Mouse (Mus musculus): ENCODE data around the gene Gm20390. TPM values are rescaled to one million over a fixed set of nuclear protein-coding genes. Genes with fewer than 3 reads are reported as not detected.

Gm20390 gene
- 351 and 358 TPM in 2 replicates for polyA plus RNA-seq (2015; fragmentation: Nextera tagmentation; extraction: Ambion mirVana)

- peak within 1 kb of the TSS; percentile 85 for H3K27ac ChIP-seq
- peaks cover 28% of the 10 kb centered on the region for H3K36me3 ChIP-seq
- H3K9ac ChIP-seq, result peak within 1 kb of the TSS; percentile 89
- WGBS, result under 1% methylated on average over 40 of the region's 40 CpGs
- peak; percentile 95 for ATAC-seq (ENCODE audit: low FRiP score)
- H3K4me3 ChIP-seq, result peak within 1 kb of the TSS; percentile 75
- peaks cover 28% of the 10 kb centered on the region for H3K4me1 ChIP-seq (replicated peaks)
- H3K4me2 ChIP-seq, result peak within 1 kb of the TSS; percentile 79
- H3K27me3 ChIP-seq, result no peaks in the 10 kb centered on the region
- H3K9me3 ChIP-seq, result no peaks in the 10 kb centered on the region
Observed at GRCm38 (mm10) chr11:93968005-93968847, at the start of gene Gm20390, which contains the start of gene Nme1. TSS of gene Gm20390 (minus strand) at chr11:93968293. TSS of gene Nme1 (minus strand) at chr11:93968521.

DNA sequence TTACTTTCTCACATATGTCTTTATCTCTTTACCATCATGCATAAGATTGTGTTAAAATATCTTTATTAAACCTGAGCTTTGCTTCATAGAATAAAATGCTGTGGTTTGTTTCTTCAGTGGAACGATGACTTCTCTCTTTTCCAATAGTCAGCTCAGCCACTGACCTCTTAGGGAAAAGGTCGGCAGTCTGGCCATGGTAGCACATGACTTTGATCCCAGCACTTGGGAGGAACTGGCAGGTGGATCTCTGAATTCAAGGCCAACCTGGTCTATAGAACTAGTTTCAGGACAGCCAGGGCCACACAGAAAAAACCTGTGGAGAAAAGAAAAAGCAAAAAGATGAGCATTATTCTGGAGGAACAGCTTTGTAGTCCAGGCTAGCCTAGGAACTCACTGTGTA lies 35.3 kb upstream of the Gm20390 start:
- Histone ChIP-seq H3K4me3 (no peak overlapping the region), H3K9ac (no peak overlapping the region), H3K27me3 (no peaks in the 10 kb centered on the region), H3K4me1 (replicated peaks) (peaks cover 12% of the 10 kb centered on the region), H3K4me2 (no peak overlapping the region), H3K36me3 (no peaks in the 10 kb centered on the region), H3K27ac (no peak overlapping the region), H3K9me3 (no peaks in the 10 kb centered on the region)
- WGBS, result 91% methylated on average over 2 of the region's 2 CpGs
- no peak for ATAC-seq (ENCODE audit: low FRiP score)

- no peak for ATAC-seq (ENCODE audit: low FRiP score)
- Histone ChIP-seq H3K9ac (0 out of 2 replicates have a peak overlapping the region, but pooled peaks have one; percentile 16), H3K27me3 (no peaks in the 10 kb centered on the region), H3K4me1 (replicated peaks) (peaks cover 37% of the 10 kb centered on the region), H3K9me3 (no peaks in the 10 kb centered on the region), H3K4me2 (no peak overlapping the region), H3K4me3 (no peak overlapping the region), H3K27ac (no peak overlapping the region), H3K36me3 (no peaks in the 10 kb centered on the region)
Observed at GRCm38 (mm10) chr11:93999276-93999675, 31.2 kb upstream of the Gm20390 start.

GRCm38 (mm10) chr11:93997141-93997775 lies 29.2 kb upstream of the Gm20390 start:
- no peaks in the 10 kb centered on the region for H3K36me3 ChIP-seq
- no peak overlapping the region for H3K27ac ChIP-seq
- ATAC-seq (ENCODE audit: low FRiP score), result no peak
- peak overlapping the region; percentile 96 for H3K4me3 ChIP-seq
- peaks cover 37% of the 10 kb centered on the region for H3K4me1 ChIP-seq (replicated peaks)
- H3K9me3 ChIP-seq, result no peaks in the 10 kb centered on the region
- WGBS, result 40% methylated on average over 13 of the region's 13 CpGs
- peak overlapping the region; percentile 96 for H3K4me2 ChIP-seq
- peak overlapping the region; percentile 92 for H3K9ac ChIP-seq
- 0 out of 2 replicates have a peak, but pooled peaks cover 6% of the 10 kb centered on the region for H3K27me3 ChIP-seq

- Histone ChIP-seq H3K27ac (peak overlapping the region; percentile 96), H3K4me2 (peak overlapping the region; percentile 96), H3K9ac (peak overlapping the region; percentile 92), H3K27me3 (0 out of 2 replicates have a peak, but pooled peaks cover 6% of the 10 kb centered on the region), H3K4me3 (peak overlapping the region; percentile 96), H3K4me1 (replicated peaks) (peaks cover 37% of the 10 kb centered on the region), H3K9me3 (no peaks in the 10 kb centered on the region), H3K36me3 (no peaks in the 10 kb centered on the region)
- WGBS, result 1% methylated on average over 56 of the region's 58 CpGs
- ATAC-seq (ENCODE audit: low FRiP score), result peak; percentile 75
Observed at GRCm38 (mm10) chr11:93996306-93997140, 28.4 kb upstream of the Gm20390 start.

- Histone ChIP-seq H3K4me3 (peak within 1 kb of the TSS; percentile 96), H3K36me3 (no peaks in the 10 kb centered on the region), H3K9ac (peak within 1 kb of the TSS; percentile 92), H3K9me3 (no peaks in the 10 kb centered on the region), H3K27me3 (0 out of 2 replicates have a peak, but pooled peaks cover 6% of the 10 kb centered on the region), H3K4me1 (replicated peaks) (peaks cover 37% of the 10 kb centered on the region), H3K27ac (peak within 1 kb of the TSS; percentile 96), H3K4me2 (peak within 1 kb of the TSS; percentile 96)
- ATAC-seq (ENCODE audit: low FRiP score), result peak; percentile 93
- WGBS, result under 1% methylated on average over 55 of the region's 70 CpGs
Observed at GRCm38 (mm10) chr11:93995720-93996305, 27.7 kb upstream of the Gm20390 start, which contains the start of gene Spag9. TSS of gene Spag9 (plus strand) at chr11:93996091.

DNA sequence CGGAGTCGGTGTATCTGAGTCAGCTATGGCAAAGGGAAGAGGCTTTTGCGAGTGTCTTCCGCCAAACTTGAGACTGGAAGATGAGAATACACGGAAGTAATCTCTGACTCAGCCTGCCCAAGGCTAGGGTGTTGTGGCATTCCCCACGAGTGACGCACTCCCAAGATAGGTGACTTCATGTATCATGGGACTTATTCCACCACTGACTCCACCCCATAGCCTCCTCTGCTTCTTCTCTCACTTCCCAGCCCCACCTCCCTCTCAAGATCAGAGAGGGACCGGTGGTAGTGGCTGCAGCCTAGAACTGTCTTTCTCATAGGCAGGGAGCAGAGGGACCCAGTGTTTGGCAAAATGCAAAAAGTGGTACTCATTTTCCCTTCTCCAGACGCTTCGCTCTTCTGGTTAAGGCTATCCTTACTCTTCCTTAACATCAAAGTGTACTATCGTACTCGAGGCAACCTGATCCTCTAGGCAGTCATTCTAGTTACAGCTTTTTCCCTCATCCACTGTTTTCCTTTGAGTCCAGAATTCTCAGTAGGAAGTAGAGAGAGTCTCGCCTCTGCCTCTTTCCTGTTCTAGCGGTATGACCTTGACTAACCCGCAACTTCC lies 27.1 kb upstream of the Gm20390 start:
- Histone ChIP-seq H3K9ac (peak overlapping the region; percentile 92), H3K4me2 (peak overlapping the region; percentile 81), H3K36me3 (no peaks in the 10 kb centered on the region), H3K4me3 (peak overlapping the region; percentile 96), H3K27ac (peak overlapping the region; percentile 96), H3K9me3 (no peaks in the 10 kb centered on the region), H3K27me3 (0 out of 2 replicates have a peak, but pooled peaks cover 6% of the 10 kb centered on the region), H3K4me1 (replicated peaks) (peaks cover 37% of the 10 kb centered on the region)
- peak; percentile 49 for ATAC-seq (ENCODE audit: low FRiP score)
- WGBS, result 9% methylated on average over 15 of the region's 15 CpGs

- no peaks in the 10 kb centered on the region for H3K36me3 ChIP-seq
- no peak overlapping the region for H3K4me3 ChIP-seq
- H3K27ac ChIP-seq, result no peak overlapping the region
- peak overlapping the region; percentile 81 for H3K4me2 ChIP-seq
- no peak for ATAC-seq (ENCODE audit: low FRiP score)
- H3K4me1 ChIP-seq (replicated peaks), result peaks cover 37% of the 10 kb centered on the region
- peak overlapping the region; percentile 92; the same call in 1 of the 2 replicates for H3K9ac ChIP-seq
- 0 out of 2 replicates have a peak, but pooled peaks cover 6% of the 10 kb centered on the region for H3K27me3 ChIP-seq
- no peaks in the 10 kb centered on the region for H3K9me3 ChIP-seq
- WGBS, result 74% methylated on average over 5 of the region's 5 CpGs
Observed at GRCm38 (mm10) chr11:93994531-93994930, 26.4 kb upstream of the Gm20390 start.

- Histone ChIP-seq H3K9ac (no peak overlapping the region), H3K4me1 (replicated peaks) (no peaks in the 10 kb centered on the region), H3K27ac (peak overlapping the region; percentile 8; the same call in 1 of the 2 replicates), H3K36me3 (no peaks in the 10 kb centered on the region), H3K27me3 (peaks cover 3% of the 10 kb centered on the region; the same call in 1 of the 2 replicates), H3K4me2 (no peak overlapping the region), H3K4me3 (no peak overlapping the region), H3K9me3 (no peaks in the 10 kb centered on the region)
- ATAC-seq (ENCODE audit: low FRiP score), result no peak
- 73% methylated on average over 12 of the region's 12 CpGs for WGBS
Observed at GRCm38 (mm10) chr11:93988328-93989062, 20.4 kb upstream of the Gm20390 start.

GRCm38 (mm10) chr11:93987625-93988327 lies 19.7 kb upstream of the Gm20390 start:
- ATAC-seq (ENCODE audit: low FRiP score), result no peak
- H3K4me3 ChIP-seq, result no peak overlapping the region
- H3K27ac ChIP-seq, result peak overlapping the region; percentile 8; the same call in 1 of the 2 replicates
- peaks cover 3% of the 10 kb centered on the region; the same call in 1 of the 2 replicates for H3K27me3 ChIP-seq
- WGBS, result 82% methylated on average over 8 of the region's 8 CpGs
- H3K9ac ChIP-seq, result no peak overlapping the region
- no peaks in the 10 kb centered on the region for H3K4me1 ChIP-seq (replicated peaks)
- no peaks in the 10 kb centered on the region for H3K36me3 ChIP-seq
- H3K4me2 ChIP-seq, result no peak overlapping the region
- H3K9me3 ChIP-seq, result no peaks in the 10 kb centered on the region
